Mouse (Mus musculus) cerebellum, postnatal 10 days (tissue): ENCODE data around the gene Rtkn2.

Experiments
- DNase-seq, 2 experiments: peaks; one replicate each; pipeline ENCODE4 v3.0.0; 2021; ENCODE audit warnings: mixed read lengths in 2 of 2

Rtkn2 gene

DNA sequence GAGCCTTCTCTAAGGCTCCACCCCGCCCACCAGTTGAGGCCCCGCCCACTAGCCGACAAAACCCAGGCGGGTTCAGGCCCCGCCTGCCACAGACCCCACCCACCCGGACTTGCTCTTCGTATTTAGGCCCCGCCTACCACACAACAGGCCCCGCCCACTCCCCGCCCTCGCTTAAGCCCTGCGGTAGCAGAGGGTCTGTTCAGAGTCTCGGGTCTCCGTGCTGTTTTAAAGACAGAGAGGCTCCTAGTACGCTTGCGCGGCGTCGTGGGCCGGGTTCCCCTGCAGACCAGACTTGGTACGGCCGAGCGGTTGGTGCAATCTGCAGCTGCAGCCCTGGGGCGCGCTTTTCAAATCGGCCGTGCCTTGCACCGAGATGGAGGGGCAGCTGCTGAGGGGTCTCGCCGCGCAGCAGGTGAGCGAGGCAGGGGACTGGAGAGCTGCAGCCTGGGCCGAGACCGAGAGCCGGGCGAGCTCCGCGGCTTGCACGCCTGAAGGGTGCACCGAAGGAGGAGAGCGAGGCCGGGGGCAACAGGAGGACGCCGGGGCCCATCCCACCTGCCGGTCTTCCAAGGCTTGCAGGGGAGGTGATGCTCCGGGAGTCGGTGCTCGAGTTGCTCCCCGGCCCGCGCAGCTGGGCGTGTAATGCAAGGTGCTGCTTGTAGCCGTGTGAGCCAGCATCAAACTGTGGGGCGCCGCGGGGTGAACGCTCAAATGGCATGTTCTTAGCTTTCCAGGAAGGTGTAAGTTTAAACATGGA lies at the start of gene Rtkn2:
Gene Rtkn2, plus strand, starts transcription at position 170 of the 757 bp plus-strand sequence.
- peak; percentile 96 to 97 for DNase-seq

GRCm38 (mm10) chr10:67931328-67931727 lies 48.0 kb upstream of the Rtkn2 start:
- no peak for DNase-seq

DNA sequence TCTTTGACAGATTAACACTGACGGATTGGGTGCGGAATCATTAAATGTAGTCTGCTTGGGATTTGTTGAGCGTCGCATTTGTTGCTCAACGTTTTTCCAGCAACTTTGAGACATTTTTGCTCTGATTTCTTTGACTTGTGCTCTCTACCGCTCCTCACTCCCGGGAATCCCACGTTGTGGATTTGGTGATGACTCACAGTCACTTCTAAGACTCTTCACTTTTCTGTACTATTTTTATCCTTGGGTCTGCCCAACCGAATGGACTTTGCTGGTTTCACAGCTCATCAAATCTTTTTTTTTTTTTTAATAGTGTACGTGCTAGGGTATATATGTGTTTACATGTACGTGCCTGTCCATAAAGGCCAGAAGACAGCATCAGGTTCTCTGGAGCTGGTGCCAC lies 46.6 kb upstream of the Rtkn2 start:
- DNase-seq = no peak

- no peak for DNase-seq
Observed at GRCm38 (mm10) chr10:67936944-67937343, 42.4 kb upstream of the Rtkn2 start.

DNA sequence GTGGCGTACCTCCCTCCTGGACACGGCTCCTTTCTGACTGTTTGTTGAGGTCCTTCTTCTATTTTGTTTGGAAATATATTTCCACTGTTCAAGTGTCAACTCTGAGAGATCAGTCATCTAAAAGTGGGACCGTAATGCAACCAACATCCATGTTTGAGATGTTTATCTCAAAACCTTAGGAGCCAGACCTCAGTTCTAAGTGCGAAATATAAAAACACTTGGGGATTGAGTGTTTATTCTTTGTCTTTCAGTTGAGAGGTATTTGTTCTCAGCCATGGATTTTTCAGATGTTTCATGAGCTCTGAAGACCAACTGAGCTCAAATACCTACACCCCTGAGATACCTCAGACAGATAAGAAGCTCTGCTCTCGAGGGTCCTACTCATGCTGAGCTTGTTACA lies 41.6 kb upstream of the Rtkn2 start:
- DNase-seq = no peak

- no peak for DNase-seq
Observed at GRCm38 (mm10) chr10:67939546-67939945, 39.8 kb upstream of the Rtkn2 start.

GRCm38 (mm10) chr10:67943513-67943912 lies 35.9 kb upstream of the Rtkn2 start:
- no peak for DNase-seq

DNA sequence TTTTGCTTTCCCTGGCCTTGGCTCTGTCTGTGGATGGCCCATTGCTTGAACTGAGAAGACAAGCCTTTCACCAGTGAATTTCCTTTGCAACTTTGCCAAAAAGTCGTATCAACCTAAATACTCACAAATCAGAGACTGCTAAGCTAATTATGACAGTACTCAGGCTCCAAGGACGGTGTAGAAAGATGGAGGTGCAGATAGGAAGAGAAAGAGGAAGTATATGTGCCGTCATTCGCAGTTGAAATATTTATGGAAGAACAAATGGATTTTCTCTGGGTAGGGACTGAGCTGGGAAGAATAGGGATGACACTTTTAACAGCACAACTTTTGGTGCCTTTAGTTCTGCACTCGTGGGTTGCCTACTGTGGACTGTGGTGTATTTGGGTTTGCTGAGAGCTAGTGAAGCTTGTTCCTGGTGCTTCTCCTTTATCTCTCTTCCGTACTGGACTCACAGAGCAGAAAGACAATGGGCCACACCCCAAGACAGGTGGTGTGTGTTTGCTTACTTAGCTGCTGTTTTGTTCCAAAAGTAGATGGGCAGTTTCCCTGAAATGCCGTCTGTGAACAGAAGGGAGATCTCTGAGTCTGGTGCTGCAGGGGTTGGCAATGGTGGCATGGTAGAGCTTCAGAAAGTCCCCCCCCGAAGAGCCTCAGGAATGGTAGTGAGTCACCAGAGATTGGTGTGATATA lies 29.2 kb upstream of the Rtkn2 start:
- no peak for DNase-seq

GRCm38 (mm10) chr10:67951690-67952089 lies 27.7 kb upstream of the Rtkn2 start:
- no peak for DNase-seq

- DNase-seq = no peak
Observed at GRCm38 (mm10) chr10:67955982-67956381, 23.4 kb upstream of the Rtkn2 start.

DNA sequence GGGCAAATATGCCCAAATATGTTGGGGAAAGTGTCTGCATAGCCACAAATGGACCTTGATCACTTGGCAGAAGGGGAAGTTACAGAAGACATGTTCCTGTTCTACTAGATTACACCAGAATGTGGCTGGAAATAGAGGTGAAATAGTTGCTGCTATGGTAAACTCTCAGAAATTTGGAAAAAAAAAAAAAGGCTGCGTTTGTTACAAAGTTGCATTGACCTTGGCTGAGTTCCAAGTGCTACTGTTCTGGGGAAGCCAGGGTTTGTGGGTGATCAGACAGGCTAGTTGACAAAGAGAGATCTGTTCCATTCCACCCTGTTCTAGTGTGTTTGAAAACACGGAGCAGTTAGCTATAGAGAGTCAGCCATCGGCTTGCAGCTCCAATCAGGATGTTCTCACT lies 19.4 kb upstream of the Rtkn2 start:
- no peak for DNase-seq

- no peak for DNase-seq
Observed at GRCm38 (mm10) chr10:67962496-67962895, 16.9 kb upstream of the Rtkn2 start.

- no peak for DNase-seq
Observed at GRCm38 (mm10) chr10:67964060-67964459, 15.3 kb upstream of the Rtkn2 start.

DNA sequence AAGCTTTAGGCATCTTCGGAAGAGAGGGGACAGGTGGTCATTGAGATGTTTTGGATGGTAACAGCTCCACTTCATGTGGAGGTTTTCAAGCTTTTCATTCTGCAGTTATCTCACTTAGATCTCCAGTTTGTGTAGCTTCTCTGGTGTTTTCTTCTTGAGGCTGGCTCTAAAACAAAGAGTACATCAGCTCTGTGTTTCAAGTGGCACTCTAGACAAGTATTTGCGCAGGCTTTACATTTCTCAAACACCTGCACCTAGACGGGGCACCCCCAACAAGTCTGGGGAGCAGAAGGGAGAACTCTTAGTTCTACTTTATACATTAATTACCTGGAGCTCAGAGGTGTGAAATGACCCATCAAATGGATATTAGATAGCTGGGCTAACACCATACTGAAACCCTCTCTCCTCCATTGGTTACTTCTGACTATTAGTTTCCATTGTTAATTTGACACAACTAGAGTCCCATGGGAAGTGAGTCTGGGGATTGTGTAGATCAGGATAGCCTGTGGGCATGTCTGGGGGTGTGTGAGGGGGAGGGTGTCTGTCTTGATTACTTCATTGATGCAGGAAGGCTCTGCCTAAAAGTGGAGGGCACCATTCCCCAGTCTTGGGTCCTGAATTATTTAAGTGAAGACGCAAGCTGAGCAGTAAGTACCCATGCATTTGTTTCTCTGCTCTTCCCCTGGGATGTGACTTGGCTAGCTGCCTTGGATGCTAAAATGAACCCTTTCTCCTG lies 14.0 kb upstream of the Rtkn2 start:
- DNase-seq = no peak

DNA sequence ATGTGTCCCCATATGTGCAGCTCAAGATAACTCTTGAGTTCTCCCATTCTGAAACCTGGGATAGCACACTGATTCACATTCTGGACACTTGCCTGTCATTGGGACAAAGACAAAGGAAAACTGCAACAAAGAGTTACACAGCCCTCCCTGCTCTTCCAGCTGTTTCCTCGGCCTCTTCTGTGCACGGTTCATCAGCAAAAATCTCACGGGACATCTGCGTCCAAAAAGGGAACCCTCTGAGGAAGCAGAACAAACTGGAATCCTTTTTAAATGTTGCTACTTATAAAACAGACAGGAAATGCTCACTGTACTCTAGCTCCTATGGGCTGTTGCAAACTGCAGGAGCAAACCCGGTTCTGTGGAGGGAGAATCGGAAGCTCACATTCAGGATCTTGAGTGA lies 13.3 kb upstream of the Rtkn2 start:
- no peak for DNase-seq

DNA sequence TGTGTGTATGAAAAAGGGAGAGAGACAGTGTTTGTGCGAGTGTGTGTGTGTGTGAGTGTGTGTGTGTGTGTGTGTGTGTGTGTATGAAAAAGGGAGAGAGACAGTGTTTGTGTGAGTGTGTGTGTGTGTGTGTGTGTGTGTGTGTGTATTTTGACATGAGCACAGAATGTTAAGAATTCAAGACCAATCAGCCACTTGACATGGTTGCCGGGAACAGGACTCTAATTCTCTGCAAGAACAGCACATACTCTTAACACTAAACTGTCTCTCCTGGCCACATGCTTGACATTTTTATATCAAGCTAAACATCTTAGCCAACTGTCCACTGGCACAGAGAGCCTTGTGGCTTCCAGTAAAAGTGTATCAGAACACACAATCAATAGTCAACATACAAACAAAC lies 12.4 kb upstream of the Rtkn2 start:
- DNase-seq = no peak

DNA sequence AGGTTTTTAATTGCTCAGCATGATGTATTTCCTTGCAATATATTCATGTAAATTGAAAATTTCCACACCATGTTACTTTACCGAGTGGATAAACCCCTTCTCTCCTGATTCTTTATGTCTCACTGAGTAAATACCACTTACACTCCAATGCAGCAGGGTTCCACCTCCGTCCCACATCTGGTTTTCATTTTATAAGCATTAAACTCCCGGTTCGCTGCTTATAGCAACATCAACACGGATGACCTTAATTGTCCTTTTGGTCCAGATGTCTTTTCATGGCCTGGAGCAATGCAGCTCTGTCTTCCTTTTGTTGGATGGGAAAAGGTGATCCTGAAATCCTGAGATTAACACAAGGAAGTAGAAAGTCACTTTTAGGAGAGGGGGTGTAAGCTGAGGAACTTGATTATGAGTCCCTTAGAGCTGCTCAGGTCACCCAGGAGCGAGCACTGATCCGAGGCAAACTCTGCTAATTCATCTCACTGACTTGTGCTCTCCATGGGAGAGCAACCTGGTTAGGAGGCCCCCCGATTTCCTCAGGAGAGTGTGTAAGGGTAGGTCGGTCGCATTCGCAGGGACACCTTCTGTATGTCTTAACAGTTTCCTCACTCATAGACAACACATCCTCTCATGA lies 8.1 kb upstream of the Rtkn2 start:
- DNase-seq = no peak

GRCm38 (mm10) chr10:67977271-67977670 lies 2.1 kb upstream of the Rtkn2 start:
- no peak for DNase-seq

DNA sequence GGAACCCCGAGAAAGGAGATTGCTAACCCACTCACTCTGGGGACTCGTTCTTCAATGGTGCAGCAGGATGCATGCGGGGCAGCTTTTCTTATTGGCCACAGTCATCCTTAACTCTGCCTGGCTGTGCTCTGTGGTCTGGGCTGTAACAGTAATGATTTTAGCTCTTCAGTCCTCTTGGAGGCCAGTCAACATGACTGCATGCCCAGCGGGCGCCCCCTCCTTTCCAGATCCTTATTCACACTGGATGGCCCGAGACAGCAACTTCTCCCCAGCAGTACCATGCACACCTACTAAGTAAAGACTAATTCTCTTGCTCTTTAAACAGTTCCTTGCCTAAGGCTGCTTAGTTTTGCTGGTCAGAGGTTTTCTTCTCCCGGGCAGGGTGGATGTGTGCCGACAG lies 4.4 kb downstream of the Rtkn2 start:
- DNase-seq = no peak

- DNase-seq = peak; percentile 83 to 87
Observed at GRCm38 (mm10) chr10:67984271-67984943, 5.0 kb downstream of the Rtkn2 start.

DNA sequence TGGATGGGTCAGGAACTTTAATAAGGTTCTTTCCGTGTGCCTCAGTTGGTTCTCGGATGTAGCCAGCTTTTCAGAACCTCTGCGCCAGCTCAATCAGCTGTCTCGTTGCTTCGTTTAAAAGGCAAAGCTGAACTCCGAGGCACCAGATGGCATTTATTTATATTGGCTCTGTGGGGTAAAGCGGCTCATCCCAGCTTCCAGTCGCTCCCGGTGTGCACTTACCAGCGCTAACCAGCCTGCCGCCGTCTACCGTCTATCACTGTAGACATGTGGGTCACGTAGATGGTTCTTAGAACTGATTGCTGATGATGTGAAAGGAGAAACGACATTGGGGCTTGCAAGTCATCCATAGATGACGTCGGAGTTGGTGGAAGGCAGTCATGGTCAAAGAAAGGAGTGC lies 5.7 kb downstream of the Rtkn2 start:
- peak; percentile 22 to 34 for DNase-seq

DNA sequence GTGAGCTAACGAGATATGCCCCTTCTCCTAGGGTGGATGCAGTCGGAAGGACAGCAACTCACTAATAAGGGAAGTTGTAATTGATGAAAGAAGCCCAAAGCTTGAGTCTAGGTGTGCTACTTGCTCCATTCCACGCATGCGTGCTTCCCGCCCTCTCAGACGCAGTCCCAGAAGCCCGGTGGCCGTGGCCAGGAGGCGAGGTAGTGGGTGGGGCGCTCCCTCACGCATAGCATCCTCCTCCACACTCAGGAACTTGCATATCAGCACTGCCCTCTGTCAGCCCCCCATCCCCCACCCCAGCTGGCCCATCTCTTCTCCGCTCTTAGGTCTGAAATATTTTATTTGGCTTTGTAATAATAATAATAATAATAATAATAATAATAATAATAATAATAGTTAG lies 16.0 kb downstream of the Rtkn2 start:
- DNase-seq = peak; percentile 38 to 44

DNA sequence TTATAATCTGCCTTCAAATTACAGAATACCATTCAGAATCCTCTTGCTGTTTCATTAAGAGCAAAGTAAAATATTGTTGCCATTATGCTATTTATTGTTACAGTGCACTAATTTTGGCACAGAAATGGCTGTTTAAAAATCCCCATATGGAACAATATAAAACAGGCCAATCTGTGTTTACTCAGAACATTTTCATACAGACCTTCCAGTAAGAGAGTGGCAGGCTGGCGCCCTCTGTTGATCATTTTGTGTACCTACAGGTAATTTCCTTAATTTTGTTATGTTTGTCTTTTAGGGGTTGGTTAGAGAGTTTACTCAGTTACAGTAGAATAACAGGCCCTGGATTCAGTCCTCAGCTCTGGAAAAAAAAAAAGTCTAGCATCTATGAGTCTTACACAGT lies 16.8 kb downstream of the Rtkn2 start:
- peak; percentile 54 to 72 for DNase-seq
